Mouse (Mus musculus): ENCODE data around the gene Hnrnpl. TPM values are rescaled to one million over a fixed set of nuclear protein-coding genes. Genes with fewer than 3 reads are reported as not detected.
A peak's percentile ranks its signal among the peaks of the same experiment; 100 is the strongest.

Gene Hnrnpl
- 100 to 1,000 TPM; 331 to 473 (median 439) TPM for total RNA-seq (2022)

- DNase-seq = no peak
Measured at GRCm38 (mm10) chr7:28808221-28808941, at the start of gene Hnrnpl. Gene Hnrnpl (plus strand): TSS chr7:28808541.

GRCm38 (mm10) chr7:28758623-28759022, 49.7 kb upstream of the Hnrnpl start:
- DNase-seq = no peak

GRCm38 (mm10) chr7:28761907-28762306, 46.4 kb upstream of the Hnrnpl start:
- DNase-seq = peak; percentile 52

GRCm38 (mm10) chr7:28765211-28765610, 43.1 kb upstream of the Hnrnpl start:
- DNase-seq = no peak

GRCm38 (mm10) chr7:28766173-28766879, 42.0 kb upstream of the Hnrnpl start, which contains the start of gene Sirt2:
Gene Sirt2 (plus strand): TSS chr7:28766735.
- peak; percentile 99 for DNase-seq

- DNase-seq = no peak
Measured at GRCm38 (mm10) chr7:28766910-28767309, 41.4 kb upstream of the Hnrnpl start.

GRCm38 (mm10) chr7:28767462-28767965, 40.8 kb upstream of the Hnrnpl start, which contains the start of gene Nfkbib:
Gene Nfkbib (minus strand): TSS chr7:28767512.
- no peak for DNase-seq

GRCm38 (mm10) chr7:28769414-28769958, 38.9 kb upstream of the Hnrnpl start:
- no peak for DNase-seq

GRCm38 (mm10) chr7:28770309-28770708, 38.0 kb upstream of the Hnrnpl start:
- DNase-seq = no peak

GRCm38 (mm10) chr7:28771867-28772266, 36.5 kb upstream of the Hnrnpl start:
- no peak for DNase-seq

- no peak for DNase-seq
Measured at GRCm38 (mm10) chr7:28773163-28773562, 35.2 kb upstream of the Hnrnpl start.

GRCm38 (mm10) chr7:28774164-28774563, 34.2 kb upstream of the Hnrnpl start:
- DNase-seq = no peak

GRCm38 (mm10) chr7:28775129-28775528, 33.2 kb upstream of the Hnrnpl start:
- no peak for DNase-seq

- DNase-seq = no peak
Measured at GRCm38 (mm10) chr7:28778825-28779224, 29.5 kb upstream of the Hnrnpl start.

GRCm38 (mm10) chr7:28780067-28780658, 28.2 kb upstream of the Hnrnpl start:
- peak; percentile 69 for DNase-seq

- no peak for DNase-seq
Measured at GRCm38 (mm10) chr7:28780857-28781256, 27.5 kb upstream of the Hnrnpl start.

GRCm38 (mm10) chr7:28781261-28781663, 27.1 kb upstream of the Hnrnpl start:
- DNase-seq = no peak

- no peak for DNase-seq
Measured at GRCm38 (mm10) chr7:28785161-28785560, 23.2 kb upstream of the Hnrnpl start.

GRCm38 (mm10) chr7:28787884-28788283, 20.5 kb upstream of the Hnrnpl start:
- no peak for DNase-seq

- no peak for DNase-seq
Measured at GRCm38 (mm10) chr7:28788307-28789195, 19.8 kb upstream of the Hnrnpl start, which contains the start of gene Rinl. Gene Rinl (plus strand): TSS chr7:28788969.

GRCm38 (mm10) chr7:28789235-28789634, 19.1 kb upstream of the Hnrnpl start:
- no peak for DNase-seq
